Mouse (Mus musculus) MEL (cell line): ENCODE measurements around the gene Gm36176. TPM values are rescaled to one million over a fixed set of nuclear protein-coding genes. Genes with fewer than 3 reads are reported as not detected.

ENCODE experiments used
- DNase-seq: peaks from one replicate; pipeline ENCODE4 v3.0.0; 2011; ENCODE audit warnings: low read depth, low spot score
- H3K27ac ChIP-seq: 2 replicates; pipeline ENCODE4 v1.5.1; 2012; ENCODE audit warnings: low read depth, mild to moderate bottlenecking, control low read depth, low read length, moderate library complexity; ENCODE audit not compliant: control insufficient read depth
- H3K27me3 ChIP-seq, 2 experiments: fragments of 150-350 bp in 1 of 2; sonication (generic) in 1 of 2; 2 replicates each; pipeline ENCODE4 v1.6.1; 2012; ENCODE audit warnings: low read length in 2 of 2, mild to moderate bottlenecking in 2 of 2, improper control_type of control experiment in 1 of 2, moderate library complexity in 1 of 2; ENCODE audit not compliant: insufficient read depth in 2 of 2, control insufficient read depth in 1 of 2
- H3K36me3 ChIP-seq, 2 experiments: 2 replicates each; pipeline ENCODE4 v1.6.1; 2012 to 2014; ENCODE audit warnings: low read length in 2 of 2, improper control_type of control experiment in 1 of 2, inconsistent platforms in 1 of 2, mild to moderate bottlenecking in 1 of 2; ENCODE audit not compliant: insufficient read depth in 2 of 2, control insufficient read depth in 1 of 2
- H3K4me1 ChIP-seq, 2 experiments: fragments of 150-350 bp in 1 of 2; sonication (generic) in 1 of 2; 2 replicates each; pipeline ENCODE4 v1.6.1; 2012; ENCODE audit warnings: low read length in 2 of 2, improper control_type of control experiment in 1 of 2, mild to moderate bottlenecking in 1 of 2; ENCODE audit not compliant: insufficient read depth in 2 of 2, control insufficient read depth in 1 of 2
- H3K4me3 ChIP-seq, 2 experiments: fragments of 150-350 bp in 1 of 2; sonication (generic) in 1 of 2; 2 replicates each; pipeline ENCODE4 v1.5.1; 2012; ENCODE audit warnings: low read depth in 2 of 2, low read length in 2 of 2, mild to moderate bottlenecking in 2 of 2, moderate library complexity in 2 of 2, control low read depth in 1 of 2, improper control_type of control experiment in 1 of 2; ENCODE audit not compliant: control insufficient read depth in 1 of 2, insufficient read depth in 1 of 2
- H3K79me2 ChIP-seq: 2 replicates; pipeline ENCODE4 v1.6.1; 2012; ENCODE audit warnings: mild to moderate bottlenecking, low read length, moderate library complexity; ENCODE audit not compliant: control insufficient read depth, poor library complexity, insufficient read depth
- H3K9ac ChIP-seq: 2 replicates; pipeline ENCODE4 v1.6.1; 2012; ENCODE audit warnings: low read depth, mild to moderate bottlenecking, control low read depth, low read length, moderate library complexity; ENCODE audit not compliant: control insufficient read depth, poor library complexity, severe bottlenecking
- H3K9me3 ChIP-seq: fragments of 150-350 bp; sonication (generic); replicated peaks from 2 replicates; pipeline ENCODE4 v1.6.1; 2012; ENCODE audit warnings: mild to moderate bottlenecking, low read length, improper control_type of control experiment, moderate library complexity; ENCODE audit not compliant: insufficient read depth
- CHD2 ChIP-seq: IDR thresholded peaks from 2 replicates; pipeline ENCODE4 v1.6.1; 2011; ENCODE audit warnings: low read length, improper control_type of control experiment
- ELF1 ChIP-seq: IDR thresholded peaks from 2 replicates; pipeline ENCODE4 v1.6.1; 2014; ENCODE audit warnings: low read depth, mild to moderate bottlenecking, inconsistent platforms, low read length, improper control_type of control experiment, moderate library complexity
- EP300 ChIP-seq, 2 experiments: IDR thresholded peaks; 2 replicates each; pipeline ENCODE4 v1.6.1; 2011; ENCODE audit warnings: improper control_type of control experiment in 2 of 2, low read length in 2 of 2, low read depth in 1 of 2, mild to moderate bottlenecking in 1 of 2
- ETS1 ChIP-seq: IDR thresholded peaks from 2 replicates; pipeline ENCODE4 v1.6.1; 2012; ENCODE audit warnings: low read depth, mild to moderate bottlenecking, inconsistent platforms, low read length, improper control_type of control experiment, moderate library complexity
- GATA1 ChIP-seq: IDR thresholded peaks from 2 replicates; pipeline ENCODE4 v1.6.1; 2011; ENCODE audit warnings: low read depth, low read length, improper control_type of control experiment
- MAZ ChIP-seq: IDR thresholded peaks from 2 replicates; pipeline ENCODE4 v1.6.1; 2012; ENCODE audit warnings: low read depth, mild to moderate bottlenecking, inconsistent platforms, low read length, improper control_type of control experiment
- NRF1 ChIP-seq: IDR thresholded peaks from 2 replicates; pipeline ENCODE4 v1.6.1; 2014; ENCODE audit warnings: low read depth, mild to moderate bottlenecking, inconsistent platforms, low read length, improper control_type of control experiment, moderate library complexity; ENCODE audit not compliant: poor library complexity, insufficient read depth, severe bottlenecking
- POLR2A ChIP-seq, 2 experiments: IDR thresholded peaks; 2 replicates each; pipeline ENCODE4 v1.6.1; 2011 to 2012; ENCODE audit warnings: low read length in 2 of 2, mild to moderate bottlenecking in 2 of 2, control low read depth in 1 of 2, improper control_type of control experiment in 1 of 2, low read depth in 1 of 2, moderate library complexity in 1 of 2; ENCODE audit not compliant: control insufficient read depth in 1 of 2, insufficient read depth in 1 of 2, poor library complexity in 1 of 2
- POLR2AphosphoS2 ChIP-seq: IDR thresholded peaks from 2 replicates; pipeline ENCODE4 v1.6.1; 2011; ENCODE audit warnings: low read length, improper control_type of control experiment
- POLR2AphosphoS5 ChIP-seq: IDR thresholded peaks from 2 replicates; pipeline ENCODE4 v1.6.1; 2012; ENCODE audit warnings: low read depth, borderline replicate concordance, mild to moderate bottlenecking, inconsistent platforms, low read length, moderate library complexity, mixed read lengths
- RCOR1 ChIP-seq: IDR thresholded peaks from 2 replicates; pipeline ENCODE4 v1.6.1; 2012; ENCODE audit warnings: low read depth, mild to moderate bottlenecking, inconsistent platforms, low read length, improper control_type of control experiment
- TBP ChIP-seq: IDR thresholded peaks from 2 replicates; pipeline ENCODE4 v1.8.0; 2011; ENCODE audit warnings: low read depth, low read length, improper control_type of control experiment
- UBTF ChIP-seq: IDR thresholded peaks from 2 replicates; pipeline ENCODE4 v1.6.1; 2012; ENCODE audit warnings: low read depth, mild to moderate bottlenecking, inconsistent platforms, low read length, improper control_type of control experiment, moderate library complexity, borderline replicate concordance; ENCODE audit not compliant: insufficient read depth
- USF1 ChIP-seq: IDR thresholded peaks from 2 replicates; pipeline ENCODE4 v1.6.1; 2014; ENCODE audit warnings: low read depth, mild to moderate bottlenecking, inconsistent platforms, low read length, improper control_type of control experiment, moderate library complexity
- USF2 ChIP-seq, 2 experiments: IDR thresholded peaks; 2 replicates each; pipeline ENCODE4 v1.6.1; 2011 to 2012; ENCODE audit warnings: improper control_type of control experiment in 2 of 2, low read length in 2 of 2, borderline replicate concordance in 1 of 2, inconsistent platforms in 1 of 2, low read depth in 1 of 2, mild to moderate bottlenecking in 1 of 2; ENCODE audit not compliant: insufficient read depth in 1 of 2
- ZC3H11A ChIP-seq: IDR thresholded peaks from 2 replicates; pipeline ENCODE4 v1.6.1; 2012; ENCODE audit warnings: low read depth, mild to moderate bottlenecking, inconsistent platforms, low read length, improper control_type of control experiment
- ZKSCAN1 ChIP-seq: IDR thresholded peaks from 2 replicates; pipeline ENCODE4 v1.6.1; 2012; ENCODE audit warnings: low read depth, mild to moderate bottlenecking, inconsistent platforms, low read length, improper control_type of control experiment, moderate library complexity
- polyA plus RNA-seq, 2 experiments: library from polyadenylated mRNA; stranded (reverse) in 1 of 2; unstranded in 1 of 2; fragments of >175 nt in 1 of 2; fragments of >200 nt in 1 of 2; gene quantifications; 2 replicates each; pipeline versions ENCODE4 v1.2.1 to v1.2.4; 2012; ENCODE audit warnings: low replicate concordance in 2 of 2, low read depth in 1 of 2; ENCODE audit not compliant: insufficient read length in 2 of 2, insufficient read depth in 1 of 2, missing spikeins in 1 of 2
- total RNA-seq: library from RNA; depleted of rRNA; stranded (reverse); fragments of 300-350 nt; gene quantifications from 2 replicates; pipeline ENCODE4 v1.2.3, GENCODE M21; 2012

Gm36176 gene
- total and polyA plus RNA-seq, 3 experiments = not detected

DNA sequence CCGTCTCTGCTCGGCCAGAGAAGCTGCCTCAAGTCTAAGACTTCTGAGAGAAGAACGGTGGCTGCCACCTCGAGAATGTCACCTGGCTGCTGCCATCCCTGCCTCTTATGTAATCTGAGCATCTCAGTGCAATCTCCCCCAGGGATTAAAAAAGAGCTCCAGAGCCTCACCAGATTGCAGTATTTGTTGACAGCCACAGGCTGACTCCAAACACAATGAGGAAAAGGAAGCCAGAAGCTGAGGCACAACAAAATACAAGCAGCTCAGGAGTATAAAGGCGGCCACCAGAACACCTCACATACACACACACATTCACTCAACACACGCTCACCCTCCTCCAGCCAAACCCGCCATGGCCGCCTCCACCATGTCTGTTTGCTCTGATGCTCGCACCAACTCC, 11.0 kb upstream of the Gm36176 start, which contains the start of gene Krtap10-10:
Gene Krtap10-10 (plus strand): TSS at position 301 of the 400 bp plus-strand sequence.
- no peak for TF ChIP-seq RCOR1
- TF ChIP-seq EP300 (IDR thresholded peaks at IDR 0.05; ENCODE audit: low read depth in 1 of 2, low read length in 2 of 2) = no peak
- no peak for TF ChIP-seq ZC3H11A
- no peak for TF ChIP-seq TBP
- no peak for TF ChIP-seq CHD2
- Histone ChIP-seq H3K79me2 (no peaks in the 10 kb centered on the region), H3K36me3 (no peaks in the 10 kb centered on the region), H3K27ac (no peak within 1 kb of the TSS), H3K27me3 (peaks cover 0 to 2% of the 10 kb centered on the region in 2 experiments; a peak in 1 of 4 replicates), H3K9me3 (no peaks in the 10 kb centered on the region), H3K4me3 (no peak within 1 kb of the TSS), H3K9ac (no peak within 1 kb of the TSS), H3K4me1 (no peaks in the 10 kb centered on the region)
- DNase-seq = no peak

DNA sequence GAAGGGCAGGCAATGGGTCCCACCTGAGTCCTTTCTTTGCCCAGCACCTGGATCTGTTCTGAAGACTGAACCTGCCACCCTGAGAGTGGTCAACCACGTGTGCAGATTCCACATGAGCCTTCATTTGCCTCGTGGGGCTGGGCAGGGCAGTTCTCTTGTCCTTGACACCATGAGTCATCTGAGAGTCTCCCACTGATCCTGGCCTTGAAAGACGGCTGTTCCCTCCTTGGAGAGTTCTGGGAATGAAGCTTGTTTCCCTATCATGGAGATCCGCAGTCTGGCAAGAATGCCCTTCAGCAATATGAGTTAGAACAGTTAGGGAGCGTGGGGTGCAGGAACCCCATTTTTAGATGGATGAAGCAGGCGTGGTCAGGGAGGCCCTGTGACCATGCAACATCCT, 7.6 kb upstream of the Gm36176 start:
- Histone ChIP-seq H3K79me2 (no peaks in the 10 kb centered on the region), H3K9ac (no peak overlapping the region), H3K27ac (no peak overlapping the region), H3K4me1 (no peaks in the 10 kb centered on the region), H3K4me3 (no peak overlapping the region)
- no peak for DNase-seq
- TF ChIP-seq ZC3H11A (no peak), ZKSCAN1 (no peak), POLR2AphosphoS2 (no peak), UBTF (no peak), ELF1 (no peak), GATA1 (no peak), POLR2A (IDR thresholded peaks at IDR 0.05; ENCODE audit: control insufficient read depth in 1 of 2, insufficient read depth in 1 of 2, low read depth in 1 of 2, low read length in 2 of 2, poor library complexity in 1 of 2) (no peak), POLR2AphosphoS5 (no peak), MAZ (no peak), ETS1 (no peak), NRF1 (no peak), USF1 (no peak)
- TF ChIP-seq, all 39 proteins: peak for 0
- H3K27me3 ChIP-seq = no peaks in the 10 kb centered on the region; a peak in 1 of 4 replicates
- H3K36me3 ChIP-seq = no peaks in the 10 kb centered on the region
- H3K9me3 ChIP-seq = no peaks in the 10 kb centered on the region

DNA sequence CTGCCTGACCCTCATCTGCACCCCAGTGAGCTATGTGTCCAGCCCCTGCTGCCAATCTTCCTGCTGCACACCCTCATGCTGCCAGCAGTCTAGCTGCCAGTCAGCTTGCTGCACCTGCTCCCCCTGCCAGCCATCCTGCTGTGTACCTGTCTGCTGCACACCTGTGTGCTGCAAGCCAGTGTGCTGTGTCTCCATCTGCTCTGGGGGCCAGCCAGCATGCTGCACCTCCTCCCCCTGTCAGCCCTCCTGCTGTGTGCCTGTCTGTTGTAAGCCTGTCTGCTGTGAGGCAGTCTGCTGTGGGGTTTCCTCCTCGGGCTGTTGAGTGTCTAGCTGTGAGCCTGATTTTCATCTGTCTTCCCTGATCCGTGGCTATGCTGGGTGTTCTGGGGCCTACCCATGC, 358 bp downstream of the Gm36176 start:
- no peak overlapping the region for H3K4me3 ChIP-seq
- peaks cover 3 to 4% of the 10 kb centered on the region in 2 experiments; a peak in 3 of 4 replicates for H3K27me3 ChIP-seq
- no peaks in the 10 kb centered on the region for H3K9me3 ChIP-seq

More for the DNA sequence above, 358 bp downstream of the Gm36176 start:
- H3K4me1 ChIP-seq = no peaks in the 10 kb centered on the region
- H3K36me3 ChIP-seq = no peaks in the 10 kb centered on the region
- DNase-seq = no peak
- H3K79me2 ChIP-seq = no peaks in the 10 kb centered on the region
- TF ChIP-seq GATA1 (no peak), USF2 (IDR thresholded peaks at IDR 0.05; ENCODE audit: borderline replicate concordance in 1 of 2, insufficient read depth in 1 of 2, low read depth in 1 of 2, low read length in 2 of 2) (no peak), EP300 (IDR thresholded peaks at IDR 0.05; ENCODE audit: low read depth in 1 of 2, low read length in 2 of 2) (no peak)
- no peak overlapping the region for H3K27ac ChIP-seq
- H3K9ac ChIP-seq = no peak overlapping the region
